Mouse (Mus musculus) heart, postnatal 0 days (tissue): ENCODE measurements around the gene Pacs2. TPM values are rescaled to one million over a fixed set of nuclear protein-coding genes. Genes with fewer than 3 reads are reported as not detected.

Experiments
- ATAC-seq: fragments of 200-750 bp; cut with Nextera tagmentation; 2 replicates; pipeline ENCODE4 v1.8.0; 2017; ENCODE audit warnings: low read depth, moderate number of reproducible peaks, moderate library complexity; ENCODE audit not compliant: insufficient read depth
- DNase-seq: peaks from one replicate; pipeline ENCODE4 v3.0.0-alpha.2; 2016; ENCODE audit warnings: low spot score
- H3K27ac ChIP-seq: fragments of 300-500 bp; sonication (generic); 2 replicates; pipeline ENCODE4 v1.5.1; 2014; ENCODE audit warnings: low read depth, mild to moderate bottlenecking
- H3K27me3 ChIP-seq: fragments of 300-500 bp; sonication (generic); 2 replicates; pipeline ENCODE4 v1.6.1; 2014; ENCODE audit warnings: low read length, mixed read lengths; ENCODE audit not compliant: control insufficient read depth, insufficient read depth
- H3K36me3 ChIP-seq: fragments of 300-500 bp; sonication (generic); replicated peaks from 2 replicates; pipeline ENCODE4 v1.6.1; 2014; ENCODE audit warnings: low read length, mixed read lengths; ENCODE audit not compliant: control insufficient read depth, insufficient read depth
- H3K4me1 ChIP-seq: fragments of 300-500 bp; sonication (generic); 2 replicates; pipeline ENCODE4 v1.6.1; 2014; ENCODE audit warnings: antibody characterized with exemption; ENCODE audit not compliant: control insufficient read depth, insufficient read depth
- H3K4me2 ChIP-seq: fragments of 300-500 bp; sonication (generic); 2 replicates; pipeline ENCODE4 v1.6.1; 2014; ENCODE audit warnings: low read depth, mild to moderate bottlenecking, low read length, moderate library complexity
- H3K4me3 ChIP-seq: fragments of 300-500 bp; sonication (generic); 2 replicates; pipeline ENCODE4 v1.5.1; 2014; ENCODE audit warnings: low read depth, low read length
- H3K9ac ChIP-seq: fragments of 300-500 bp; sonication (generic); replicated peaks from 2 replicates; pipeline ENCODE4 v1.6.1; 2014; ENCODE audit warnings: low read depth, low read length, mixed read lengths
- H3K9me3 ChIP-seq: fragments of 300-500 bp; sonication (generic); replicated peaks from 2 replicates; pipeline ENCODE4 v1.6.1; 2016; ENCODE audit warnings: low read length; ENCODE audit not compliant: control insufficient read depth
- CTCF ChIP-seq: IDR thresholded peaks from 2 replicates; pipeline ENCODE4 v1.5.1; 2016; ENCODE audit warnings: antibody characterized with exemption, control low read depth, low read depth
- EP300 ChIP-seq: IDR thresholded peaks from 2 replicates; pipeline ENCODE4 v1.6.1; 2016; ENCODE audit warnings: antibody characterized with exemption, low read depth
- WGBS: fragments of 180-500 bp; shearing (Covaris S2); extraction: QIAGEN DNeasy Blood & Tissue Kit; methylation state at CpG from one replicate; pipeline ENCODE4 v1.1.7; 2014; 5-methylcytosine and 5-hydroxymethylcytosine counted together
- polyA plus RNA-seq: library from polyadenylated mRNA; unstranded; fragments of >200 nt; fragmentation: Nextera tagmentation; extraction: Ambion mirVana; gene quantifications from 2 replicates; pipeline ENCODE4 v1.2.1, GENCODE M21; 2015
- total RNA-seq: library from RNA; depleted of rRNA; stranded (reverse); fragments of >200 nt; gene quantifications from 2 replicates; pipeline ENCODE4 v1.2.3, GENCODE M21; 2014; ENCODE audit warnings: low replicate concordance

Pacs2 gene
- total and polyA plus RNA-seq, 2 experiments from 2014 or later: 5.1 to 38.5 TPM

GRCm38 (mm10) chr12:113075486-113075885 is 61.2 kb downstream of the Pacs2 start:
- DNase-seq (no peak), ATAC-seq (no peak)
- 52% methylated on average over 6 of the region's 6 CpGs for whole genome bisulfite sequencing
- peaks cover 17% of the 10 kb centered on the region for H3K36me3 ChIP-seq
- no peaks in the 10 kb centered on the region for H3K9me3 ChIP-seq
- TF ChIP-seq EP300: no peak
- no peak for TF ChIP-seq CTCF
- H3K4me1 ChIP-seq: peaks cover 12% of the 10 kb centered on the region
- H3K4me2 ChIP-seq: peak overlapping the region; percentile 82
- no peak overlapping the region for H3K9ac ChIP-seq
- H3K4me3 ChIP-seq: no peak overlapping the region
- 0 out of 2 replicates have a peak overlapping the region, but pooled peaks have one; percentile 17 for H3K27ac ChIP-seq
- H3K27me3 ChIP-seq: no peaks in the 10 kb centered on the region

GRCm38 (mm10) chr12:113087276-113087675 is 73.0 kb downstream of the Pacs2 start:
- H3K27ac ChIP-seq: no peak overlapping the region
- WGBS: 61% methylated on average over 3 of the region's 3 CpGs
- no peaks in the 10 kb centered on the region for H3K36me3 ChIP-seq
- TF ChIP-seq EP300 (no peak), CTCF (no peak)
- H3K4me1 ChIP-seq: no peaks in the 10 kb centered on the region
- no peak overlapping the region for H3K4me2 ChIP-seq
- no peak overlapping the region for H3K9ac ChIP-seq
- no peak for ATAC-seq
- H3K4me3 ChIP-seq: no peak overlapping the region
- no peak for DNase-seq
- no peaks in the 10 kb centered on the region for H3K27me3 ChIP-seq
- H3K9me3 ChIP-seq: no peaks in the 10 kb centered on the region

GRCm38 (mm10) chr12:113088026-113088425 is 73.7 kb downstream of the Pacs2 start:
- WGBS: 64% methylated on average over 4 of the region's 4 CpGs
- H3K36me3 ChIP-seq: no peaks in the 10 kb centered on the region
- H3K27me3 ChIP-seq: no peaks in the 10 kb centered on the region
- no peaks in the 10 kb centered on the region for H3K4me1 ChIP-seq
- no peak overlapping the region for H3K9ac ChIP-seq
- no peak for TF ChIP-seq EP300
- no peak for TF ChIP-seq CTCF
- no peak overlapping the region for H3K4me2 ChIP-seq
- H3K4me3 ChIP-seq: no peak overlapping the region
- no peak overlapping the region for H3K27ac ChIP-seq
- no peak for ATAC-seq
- H3K9me3 ChIP-seq: no peaks in the 10 kb centered on the region
- DNase-seq: no peak

GRCm38 (mm10) chr12:113089107-113089506 is 74.8 kb downstream of the Pacs2 start:
- H3K4me3 ChIP-seq: no peak overlapping the region
- H3K27me3 ChIP-seq: no peaks in the 10 kb centered on the region
- H3K9ac ChIP-seq: no peak overlapping the region
- H3K4me2 ChIP-seq: no peak overlapping the region
- TF ChIP-seq EP300 (no peak), CTCF (no peak)
- no peak for ATAC-seq
- H3K9me3 ChIP-seq: no peaks in the 10 kb centered on the region
- WGBS: 78% methylated on average over 6 of the region's 6 CpGs
- H3K4me1 ChIP-seq: no peaks in the 10 kb centered on the region
- H3K27ac ChIP-seq: no peak overlapping the region
- no peak for DNase-seq
- no peaks in the 10 kb centered on the region for H3K36me3 ChIP-seq

- H3K9me3 ChIP-seq: no peaks in the 10 kb centered on the region
- H3K27ac ChIP-seq: no peak overlapping the region
- TF ChIP-seq EP300 (no peak), CTCF (no peak)
- H3K4me2 ChIP-seq: no peak overlapping the region
- H3K36me3 ChIP-seq: no peaks in the 10 kb centered on the region
- ATAC-seq (no peak), DNase-seq (no peak)
- no peaks in the 10 kb centered on the region for H3K4me1 ChIP-seq
- 82% methylated on average over 17 of the region's 17 CpGs for WGBS
- no peak overlapping the region for H3K4me3 ChIP-seq
- H3K9ac ChIP-seq: no peak overlapping the region
- H3K27me3 ChIP-seq: no peaks in the 10 kb centered on the region
Measured at GRCm38 (mm10) chr12:113090053-113090452, 75.7 kb downstream of the Pacs2 start.

GRCm38 (mm10) chr12:113097040-113097439 is 82.7 kb downstream of the Pacs2 start:
- H3K36me3 ChIP-seq: no peaks in the 10 kb centered on the region
- ATAC-seq (no peak), DNase-seq (no peak)
- H3K4me2 ChIP-seq: no peak overlapping the region
- no peak overlapping the region for H3K9ac ChIP-seq
- WGBS: 74% methylated on average over 5 of the region's 5 CpGs
- 0 out of 2 replicates have a peak, but pooled peaks cover 5% of the 10 kb centered on the region for H3K27me3 ChIP-seq
- H3K9me3 ChIP-seq: no peaks in the 10 kb centered on the region
- H3K4me3 ChIP-seq: 0 out of 2 replicates have a peak overlapping the region, but pooled peaks have one; percentile 83
- no peak for TF ChIP-seq CTCF
- no peak for TF ChIP-seq EP300
- H3K27ac ChIP-seq: no peak overlapping the region
- peaks cover 33% of the 10 kb centered on the region for H3K4me1 ChIP-seq
